Mouse (Mus musculus): ENCODE results near the gene Smim5. TPM values are rescaled to one million over a fixed set of nuclear protein-coding genes. Genes with fewer than 3 reads are reported as not detected.

The Smim5 gene
- polyA plus RNA-seq, 1 experiment from 2014 or later, result 48.5 TPM

DNA sequence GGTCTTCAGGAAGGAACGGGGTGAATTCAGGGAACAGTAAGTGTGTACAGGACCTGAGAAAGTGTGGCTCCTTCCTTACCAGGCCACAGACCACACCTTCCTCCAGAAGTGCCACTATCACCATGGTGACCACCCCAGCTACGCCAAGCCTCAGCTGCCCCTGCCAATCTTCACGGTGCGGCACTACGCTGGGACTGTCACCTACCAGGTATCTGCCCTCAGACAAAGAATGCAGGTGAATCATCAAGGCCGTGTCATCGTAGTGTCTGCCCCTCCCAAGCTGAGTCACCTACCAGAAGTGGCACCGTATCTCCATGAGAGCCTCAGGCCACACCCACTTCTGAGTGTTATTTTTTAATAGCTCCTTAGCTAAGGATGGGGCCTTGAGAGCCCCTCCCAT is 30.4 kb upstream of the Smim5 start:
- no peak for ATAC-seq (ENCODE audit: insufficient number of reproducible peaks, insufficient read depth, low FRiP score, low read depth)
- Histone ChIP-seq H3K4me2 (ENCODE audit: low read length) (no peak overlapping the region), H3K9ac (ENCODE audit: low read length) (no peak overlapping the region), H3K9me3 (ENCODE audit: control insufficient read depth, low read length) (no peaks in the 10 kb centered on the region), H3K36me3 (ENCODE audit: control insufficient read depth, insufficient read depth, low read length) (no peaks in the 10 kb centered on the region), H3K27ac (replicated peaks in 1 of 2; ENCODE audit: control insufficient read depth in 1 of 2, insufficient read depth in 1 of 2, low read depth in 2 of 2, low read length in 2 of 2) (no peak overlapping the region), H3K4me1 (ENCODE audit: control insufficient read depth in 2 of 2, insufficient read depth in 2 of 2, low read length in 2 of 2) (peaks cover 8 to 11% of the 10 kb centered on the region in 2 experiments; a peak in 2 of 4 replicates), H3K4me3 (ENCODE audit: control insufficient read depth in 1 of 2, insufficient read depth in 1 of 2, low read depth in 1 of 2, low read length in 2 of 2) (no peak overlapping the region), H3K27me3 (ENCODE audit: control insufficient read depth, insufficient read depth, low read length) (no peaks in the 10 kb centered on the region)
- 71% methylated on average over 8 of the region's 8 CpGs for WGBS

- ATAC-seq (ENCODE audit: insufficient number of reproducible peaks, insufficient read depth, low FRiP score, low read depth), result no peak
- Histone ChIP-seq H3K9ac (ENCODE audit: low read length) (no peak overlapping the region), H3K4me2 (ENCODE audit: low read length) (no peak overlapping the region), H3K36me3 (ENCODE audit: control insufficient read depth, insufficient read depth, low read length) (no peaks in the 10 kb centered on the region), H3K9me3 (ENCODE audit: control insufficient read depth, low read length) (no peaks in the 10 kb centered on the region), H3K4me1 (ENCODE audit: control insufficient read depth in 2 of 2, insufficient read depth in 2 of 2, low read length in 2 of 2) (peaks cover 8 to 11% of the 10 kb centered on the region in 2 experiments; a peak in 2 of 4 replicates), H3K27me3 (ENCODE audit: control insufficient read depth, insufficient read depth, low read length) (no peaks in the 10 kb centered on the region), H3K4me3 (ENCODE audit: control insufficient read depth in 1 of 2, insufficient read depth in 1 of 2, low read depth in 1 of 2, low read length in 2 of 2) (no peak overlapping the region), H3K27ac (replicated peaks in 1 of 2; ENCODE audit: control insufficient read depth in 1 of 2, insufficient read depth in 1 of 2, low read depth in 2 of 2, low read length in 2 of 2) (no peak overlapping the region)
- WGBS, result 75% methylated on average over 4 of the region's 4 CpGs
Observed at GRCm38 (mm10) chr11:115872437-115872836, 27.3 kb upstream of the Smim5 start.

DNA sequence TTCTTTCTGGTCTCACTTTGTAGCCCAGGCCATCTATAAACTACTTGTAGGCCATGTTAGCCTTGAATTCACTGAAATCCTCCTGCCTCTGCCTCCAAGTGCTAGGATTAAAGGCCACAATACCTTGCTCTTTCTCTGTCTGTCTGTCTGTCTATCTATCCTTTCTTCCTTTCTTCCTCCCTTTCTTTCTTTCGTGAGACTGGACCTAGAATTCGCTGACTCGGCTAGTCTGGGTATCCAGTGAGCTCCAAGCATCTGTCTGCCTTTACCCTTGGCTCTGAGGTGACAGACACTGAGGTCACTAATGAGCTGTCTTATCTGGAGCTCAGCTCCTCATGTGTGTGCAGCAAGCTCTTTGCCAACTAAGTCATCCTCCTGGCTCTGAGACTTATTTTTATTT is 23.8 kb upstream of the Smim5 start:
- Histone ChIP-seq H3K27ac (replicated peaks in 1 of 2; ENCODE audit: control insufficient read depth in 1 of 2, insufficient read depth in 1 of 2, low read depth in 2 of 2, low read length in 2 of 2) (no peak overlapping the region), H3K9ac (ENCODE audit: low read length) (no peak overlapping the region), H3K4me2 (ENCODE audit: low read length) (no peak overlapping the region), H3K9me3 (ENCODE audit: control insufficient read depth, low read length) (no peaks in the 10 kb centered on the region), H3K4me1 (ENCODE audit: control insufficient read depth in 2 of 2, insufficient read depth in 2 of 2, low read length in 2 of 2) (peaks cover 8% of the 10 kb centered on the region in 2 experiments; a peak in 2 of 4 replicates), H3K27me3 (ENCODE audit: control insufficient read depth, insufficient read depth, low read length) (no peaks in the 10 kb centered on the region), H3K4me3 (ENCODE audit: control insufficient read depth in 1 of 2, insufficient read depth in 1 of 2, low read depth in 1 of 2, low read length in 2 of 2) (no peak overlapping the region), H3K36me3 (ENCODE audit: control insufficient read depth, insufficient read depth, low read length) (no peaks in the 10 kb centered on the region)
- no peak for ATAC-seq (ENCODE audit: insufficient number of reproducible peaks, insufficient read depth, low FRiP score, low read depth)
- 83% methylated on average over 3 of the region's 3 CpGs for WGBS

- WGBS, result 78% methylated on average over 5 of the region's 5 CpGs
- no peaks in the 10 kb centered on the region for H3K27me3 ChIP-seq (ENCODE audit: control insufficient read depth, insufficient read depth, low read length)
- no peak overlapping the region for H3K4me3 ChIP-seq (ENCODE audit: control insufficient read depth in 1 of 2, insufficient read depth in 1 of 2, low read depth in 1 of 2, low read length in 2 of 2)
- H3K9me3 ChIP-seq (ENCODE audit: control insufficient read depth, low read length), result no peaks in the 10 kb centered on the region
- H3K9ac ChIP-seq (ENCODE audit: low read length), result no peak overlapping the region
- no peak for ATAC-seq (ENCODE audit: insufficient number of reproducible peaks, insufficient read depth, low FRiP score, low read depth)
- peaks cover 8% of the 10 kb centered on the region in 2 experiments; a peak in 2 of 4 replicates for H3K4me1 ChIP-seq (ENCODE audit: control insufficient read depth in 2 of 2, insufficient read depth in 2 of 2, low read length in 2 of 2)
- H3K36me3 ChIP-seq (ENCODE audit: control insufficient read depth, insufficient read depth, low read length), result no peaks in the 10 kb centered on the region
- H3K4me2 ChIP-seq (ENCODE audit: low read length), result no peak overlapping the region
- H3K27ac ChIP-seq (replicated peaks in 1 of 2; ENCODE audit: control insufficient read depth in 1 of 2, insufficient read depth in 1 of 2, low read depth in 2 of 2, low read length in 2 of 2), result no peak overlapping the region
Observed at GRCm38 (mm10) chr11:115876438-115876837, 23.3 kb upstream of the Smim5 start.

DNA sequence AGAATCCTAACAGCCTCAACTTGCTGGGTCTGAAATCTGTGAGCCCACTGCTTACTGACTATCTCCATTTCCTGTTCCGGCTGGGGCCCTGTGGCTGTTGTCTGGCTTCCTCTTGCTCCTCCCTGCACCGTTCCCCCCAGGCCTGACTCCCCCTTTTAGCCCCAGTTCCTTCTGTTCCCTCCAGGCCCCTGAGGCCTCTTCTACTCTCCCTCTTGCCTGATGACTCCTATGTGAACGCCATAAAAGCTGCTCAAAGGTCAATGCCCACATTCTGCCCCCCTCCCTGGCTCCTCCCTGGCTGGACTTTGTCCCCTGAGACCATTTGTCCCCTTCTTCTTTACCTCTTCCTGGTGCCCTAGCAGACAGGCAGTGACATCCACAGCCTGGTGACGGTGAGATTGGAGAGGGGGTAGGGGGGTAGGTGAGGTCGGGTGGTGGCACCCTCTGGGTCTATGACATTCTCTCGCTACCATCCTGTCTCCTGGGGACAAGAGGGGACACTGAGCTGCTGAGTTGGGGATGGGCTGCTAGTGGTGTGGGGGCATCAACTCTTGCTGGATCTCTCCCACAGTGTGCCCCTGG is 22.5 kb upstream of the Smim5 start:
- no peaks in the 10 kb centered on the region for H3K9me3 ChIP-seq (ENCODE audit: control insufficient read depth, low read length)
- 71% methylated on average over 6 of the region's 6 CpGs for WGBS
- H3K4me3 ChIP-seq (ENCODE audit: control insufficient read depth in 1 of 2, insufficient read depth in 1 of 2, low read depth in 1 of 2, low read length in 2 of 2), result no peak overlapping the region
- H3K27me3 ChIP-seq (ENCODE audit: control insufficient read depth, insufficient read depth, low read length), result no peaks in the 10 kb centered on the region
- ATAC-seq (ENCODE audit: insufficient number of reproducible peaks, insufficient read depth, low FRiP score, low read depth), result no peak
- peaks cover 2 to 5% of the 10 kb centered on the region in 2 experiments; a peak in 2 of 4 replicates for H3K4me1 ChIP-seq (ENCODE audit: control insufficient read depth in 2 of 2, insufficient read depth in 2 of 2, low read length in 2 of 2)
- H3K9ac ChIP-seq (ENCODE audit: low read length), result no peak overlapping the region
- H3K4me2 ChIP-seq (ENCODE audit: low read length), result no peak overlapping the region
- H3K36me3 ChIP-seq (ENCODE audit: control insufficient read depth, insufficient read depth, low read length), result no peaks in the 10 kb centered on the region
- no peak overlapping the region for H3K27ac ChIP-seq (replicated peaks in 1 of 2; ENCODE audit: control insufficient read depth in 1 of 2, insufficient read depth in 1 of 2, low read depth in 2 of 2, low read length in 2 of 2)

GRCm38 (mm10) chr11:115878071-115878470 is 21.7 kb upstream of the Smim5 start:
- Histone ChIP-seq H3K36me3 (ENCODE audit: control insufficient read depth, insufficient read depth, low read length) (no peaks in the 10 kb centered on the region), H3K9ac (ENCODE audit: low read length) (no peak overlapping the region), H3K4me3 (ENCODE audit: control insufficient read depth in 1 of 2, insufficient read depth in 1 of 2, low read depth in 1 of 2, low read length in 2 of 2) (no peak overlapping the region), H3K4me1 (ENCODE audit: control insufficient read depth in 2 of 2, insufficient read depth in 2 of 2, low read length in 2 of 2) (no peaks in the 10 kb centered on the region), H3K4me2 (ENCODE audit: low read length) (no peak overlapping the region), H3K9me3 (ENCODE audit: control insufficient read depth, low read length) (no peaks in the 10 kb centered on the region), H3K27me3 (ENCODE audit: control insufficient read depth, insufficient read depth, low read length) (peaks cover 6% of the 10 kb centered on the region), H3K27ac (replicated peaks in 1 of 2; ENCODE audit: control insufficient read depth in 1 of 2, insufficient read depth in 1 of 2, low read depth in 2 of 2, low read length in 2 of 2) (no peak overlapping the region)
- 75% methylated on average over 8 of the region's 8 CpGs for WGBS
- ATAC-seq (ENCODE audit: insufficient number of reproducible peaks, insufficient read depth, low FRiP score, low read depth), result no peak

DNA sequence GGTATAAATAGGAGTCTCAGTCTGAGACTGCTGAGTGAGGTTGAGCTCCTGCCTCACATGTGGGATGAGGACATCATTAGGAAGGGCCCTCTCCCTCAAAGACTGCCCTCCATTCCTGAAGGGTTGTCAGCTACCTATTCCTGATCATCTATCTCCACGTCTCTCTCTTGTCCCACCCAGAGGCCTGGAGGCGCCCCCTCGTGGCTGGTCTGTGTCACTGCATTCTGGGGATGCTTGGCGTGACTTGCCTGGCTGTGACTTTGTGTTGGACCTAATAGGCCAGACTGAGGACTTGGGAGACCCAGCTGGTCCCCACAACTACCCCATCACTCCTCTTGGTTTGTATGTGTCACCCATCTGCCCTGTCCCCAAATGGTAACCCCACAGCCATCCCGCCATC is 18.8 kb upstream of the Smim5 start:
- no peak overlapping the region for H3K27ac ChIP-seq (replicated peaks in 1 of 2; ENCODE audit: control insufficient read depth in 1 of 2, insufficient read depth in 1 of 2, low read depth in 2 of 2, low read length in 2 of 2)
- no peaks in the 10 kb centered on the region for H3K36me3 ChIP-seq (ENCODE audit: control insufficient read depth, insufficient read depth, low read length)
- H3K4me2 ChIP-seq (ENCODE audit: low read length), result no peak overlapping the region
- WGBS, result 32% methylated on average over 5 of the region's 5 CpGs
- peaks cover 8% of the 10 kb centered on the region for H3K27me3 ChIP-seq (ENCODE audit: control insufficient read depth, insufficient read depth, low read length)
- H3K9me3 ChIP-seq (ENCODE audit: control insufficient read depth, low read length), result no peaks in the 10 kb centered on the region
- no peak overlapping the region for H3K4me3 ChIP-seq (ENCODE audit: control insufficient read depth in 1 of 2, insufficient read depth in 1 of 2, low read depth in 1 of 2, low read length in 2 of 2)
- ATAC-seq (ENCODE audit: insufficient number of reproducible peaks, insufficient read depth, low FRiP score, low read depth), result no peak
- H3K9ac ChIP-seq (ENCODE audit: low read length), result no peak overlapping the region
- no peaks in the 10 kb centered on the region for H3K4me1 ChIP-seq (ENCODE audit: control insufficient read depth in 2 of 2, insufficient read depth in 2 of 2, low read length in 2 of 2)

DNA sequence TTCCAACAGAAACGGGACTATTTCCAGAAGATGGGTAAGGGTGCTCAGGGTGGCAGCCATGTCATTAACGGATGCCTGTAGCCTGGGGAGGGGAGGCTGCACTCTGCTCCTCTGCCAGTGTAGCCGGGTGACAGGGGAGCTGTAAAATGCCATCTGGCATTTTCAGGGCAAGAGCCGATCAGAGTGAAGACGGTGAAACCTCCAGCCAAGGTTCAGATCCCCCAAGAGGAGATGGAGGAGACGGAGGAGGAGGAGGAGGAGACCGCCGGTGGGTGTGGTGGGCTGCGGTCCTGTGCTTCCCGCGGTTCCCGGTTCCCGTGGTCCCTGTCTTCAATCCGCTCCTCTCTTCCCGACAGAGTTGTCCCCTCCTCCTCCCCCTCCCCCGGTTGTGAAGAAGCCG is 16.5 kb upstream of the Smim5 start:
- H3K9ac ChIP-seq (ENCODE audit: low read length), result no peak overlapping the region
- H3K36me3 ChIP-seq (ENCODE audit: control insufficient read depth, insufficient read depth, low read length), result no peaks in the 10 kb centered on the region
- WGBS, result 21% methylated on average over 15 of the region's 17 CpGs
- no peak overlapping the region for H3K27ac ChIP-seq (replicated peaks in 1 of 2; ENCODE audit: control insufficient read depth in 1 of 2, insufficient read depth in 1 of 2, low read depth in 2 of 2, low read length in 2 of 2)
- H3K9me3 ChIP-seq (ENCODE audit: control insufficient read depth, low read length), result no peaks in the 10 kb centered on the region
- peaks cover 8% of the 10 kb centered on the region for H3K27me3 ChIP-seq (ENCODE audit: control insufficient read depth, insufficient read depth, low read length)
- no peak overlapping the region for H3K4me2 ChIP-seq (ENCODE audit: low read length)
- peaks cover 2 to 5% of the 10 kb centered on the region in 2 experiments; a peak in 2 of 4 replicates for H3K4me1 ChIP-seq (ENCODE audit: control insufficient read depth in 2 of 2, insufficient read depth in 2 of 2, low read length in 2 of 2)
- no peak overlapping the region for H3K4me3 ChIP-seq (ENCODE audit: control insufficient read depth in 1 of 2, insufficient read depth in 1 of 2, low read depth in 1 of 2, low read length in 2 of 2)
- ATAC-seq (ENCODE audit: insufficient number of reproducible peaks, insufficient read depth, low FRiP score, low read depth), result no peak
